Comparison of ENCODE assay signal across 13 mouse cellular contexts in genomic region chr7:66858247-66859075, GRCm38 (mm10). TPM values are rescaled to one million over a fixed set of nuclear protein-coding genes. Genes with fewer than 3 reads are reported as not detected.
DNase-seq lines count a peak whose midpoint lies in the region; ATAC-seq and TF ChIP-seq lines count a peak whose summit lies in the region.
"Had no signal": no experiment of that assay in that cellular context is flagged by ENCODE, and none has a peak within 500 bp of the region (broad histone marks: within the 10 kb centered on the region; RNA-seq: fewer than 3 reads in every experiment).

No protein-coding gene starts in this region.

- no peaks in the 10 kb centered on the region for H3K9me3 ChIP-seq in lung, embryonic 14.5 days (ENCODE audit: low read depth, low read length)
- H3K9me3 ChIP-seq in embryonic facial prominence, embryonic 13.5 days = no peaks in the 10 kb centered on the region
- no peaks in the 10 kb centered on the region for H3K9me3 ChIP-seq in intestine, embryonic 16.5 days (ENCODE audit: control insufficient read depth, low read length)
- no peaks in the 10 kb centered on the region for H3K9me3 ChIP-seq in neural tube, embryonic 15.5 days (replicated peaks)
- H3K9me3 ChIP-seq: hindbrain, embryonic 10.5 days; liver, embryonic 12.5 days had no signal

- no peaks in the 10 kb centered on the region; the same call in 1 of the 2 replicates for H3K4me1 ChIP-seq in lung, embryonic 14.5 days (ENCODE audit: insufficient read depth)
- peaks cover 22% of the 10 kb centered on the region for H3K4me1 ChIP-seq in embryonic facial prominence, embryonic 13.5 days
- H3K4me1 ChIP-seq in intestine, embryonic 16.5 days (ENCODE audit: control insufficient read depth, insufficient read depth, low read length) = peaks cover 3% of the 10 kb centered on the region; the same call in 1 of the 2 replicates
- peaks cover 7% of the 10 kb centered on the region; the same call in 1 of the 2 replicates for H3K4me1 ChIP-seq in neural tube, embryonic 15.5 days
- H3K4me1 ChIP-seq: hindbrain, embryonic 10.5 days; liver, embryonic 12.5 days had no signal

- no peaks in the 10 kb centered on the region for H3K36me3 ChIP-seq in lung, embryonic 14.5 days (ENCODE audit: insufficient read depth)
- H3K36me3 ChIP-seq in embryonic facial prominence, embryonic 13.5 days = peaks cover 24% of the 10 kb centered on the region
- no peaks in the 10 kb centered on the region for H3K36me3 ChIP-seq in intestine, embryonic 16.5 days (ENCODE audit: control insufficient read depth, insufficient read depth, low read length)
- no peaks in the 10 kb centered on the region for H3K36me3 ChIP-seq in neural tube, embryonic 15.5 days
- H3K36me3 ChIP-seq: hindbrain, embryonic 10.5 days; liver, embryonic 12.5 days had no signal

- 43% methylated on average over 12 of the region's 12 CpGs for WGBS in lung, embryonic 14.5 days
- WGBS in embryonic facial prominence, embryonic 13.5 days = 23% methylated on average over 12 of the region's 12 CpGs
- 50% methylated on average over 12 of the region's 12 CpGs for whole genome bisulfite sequencing in intestine, embryonic 16.5 days
- WGBS in neural tube, embryonic 15.5 days = 78% methylated on average over 12 of the region's 12 CpGs

- no peak overlapping the region for H3K4me3 ChIP-seq in lung, embryonic 14.5 days (ENCODE audit: low read depth, low read length)
- no peak overlapping the region for H3K4me3 ChIP-seq in embryonic facial prominence, embryonic 13.5 days
- H3K4me3 ChIP-seq in intestine, embryonic 16.5 days (ENCODE audit: low read length) = no peak overlapping the region
- no peak overlapping the region for H3K4me3 ChIP-seq in neural tube, embryonic 15.5 days (replicated peaks)
- H3K4me3 ChIP-seq: hindbrain, embryonic 10.5 days; liver, embryonic 12.5 days had no signal

- DNase-seq in lung, embryonic 14.5 days = peak; percentile 86
- DNase-seq in lung, postnatal 4 days = no peak
- peak; percentile 35 for DNase-seq in lung, postnatal 25 days (ENCODE audit: low spot score)
- DNase-seq in kidney, postnatal 25 days = no peak
- DNase-seq in adrenal gland, postnatal 25 days = no peak
- DNase-seq: cerebellum, adult 8-10 months; midbrain, embryonic 14.5 days; right cerebral cortex, postnatal 14 days had no signal

- peak; percentile 82 for ATAC-seq in lung, embryonic 14.5 days (ENCODE audit: insufficient read depth)
- peak; percentile 68; the same call in 1 of the 2 replicates for ATAC-seq in embryonic facial prominence, embryonic 13.5 days (ENCODE audit: insufficient number of reproducible peaks, insufficient read depth, low FRiP score, low TSS enrichment, low read depth)
- ATAC-seq in intestine, embryonic 16.5 days = peak; percentile 58; the same call in 1 of the 2 replicates
- no peak for ATAC-seq in neural tube, embryonic 15.5 days (ENCODE audit: low FRiP score)
- ATAC-seq: liver, embryonic 12.5 days had no signal

- no peak overlapping the region for H3K4me2 ChIP-seq in lung, embryonic 14.5 days
- H3K4me2 ChIP-seq in embryonic facial prominence, embryonic 13.5 days = peak overlapping the region; percentile 32
- no peak overlapping the region for H3K4me2 ChIP-seq in intestine, embryonic 16.5 days (ENCODE audit: low read depth, low read length)
- no peak overlapping the region for H3K4me2 ChIP-seq in neural tube, embryonic 15.5 days
- H3K4me2 ChIP-seq: liver, embryonic 12.5 days had no signal

- H3K9ac ChIP-seq in lung, embryonic 14.5 days = no peak overlapping the region
- H3K9ac ChIP-seq in embryonic facial prominence, embryonic 13.5 days = no peak overlapping the region
- no peak overlapping the region for H3K9ac ChIP-seq in intestine, embryonic 16.5 days (ENCODE audit: low read depth, low read length)
- no peak overlapping the region for H3K9ac ChIP-seq in neural tube, embryonic 15.5 days (replicated peaks)
- H3K9ac ChIP-seq: liver, embryonic 12.5 days had no signal

- no peak for TF ChIP-seq CTCF in lung, embryonic 14.5 days (IDR thresholded peaks at IDR 0.05; ENCODE audit: low read depth)

- H3K27me3 ChIP-seq in lung, embryonic 14.5 days (ENCODE audit: insufficient read depth, low read length) = no peaks in the 10 kb centered on the region
- H3K27me3 ChIP-seq in embryonic facial prominence, embryonic 13.5 days = no peaks in the 10 kb centered on the region
- H3K27me3 ChIP-seq in intestine, embryonic 16.5 days (replicated peaks; ENCODE audit: control insufficient read depth, insufficient read depth, low read length) = no peaks in the 10 kb centered on the region
- H3K27me3 ChIP-seq in neural tube, embryonic 15.5 days (replicated peaks) = no peaks in the 10 kb centered on the region
- H3K27me3 ChIP-seq: liver, embryonic 12.5 days had no signal

- 0 out of 2 replicates have a peak overlapping the region, but pooled peaks have one; percentile 2 for H3K27ac ChIP-seq in lung, embryonic 14.5 days (ENCODE audit: low read depth)
- H3K27ac ChIP-seq in embryonic facial prominence, embryonic 13.5 days = peak overlapping the region; percentile 84
- 0 out of 2 replicates have a peak overlapping the region, but pooled peaks have one; percentile 31 for H3K27ac ChIP-seq in intestine, embryonic 16.5 days (ENCODE audit: low read length)
- no peak overlapping the region for H3K27ac ChIP-seq in neural tube, embryonic 15.5 days (replicated peaks)
- H3K27ac ChIP-seq: hindbrain, embryonic 10.5 days; liver, embryonic 12.5 days had no signal

RNA-seq across cellular contexts. Expression of gene Adamts17, which starts 18.9 kb away (rescaled TPM):
- polyA plus RNA-seq in lung, embryonic 14.5 days (2014; fragmentation: Nextera tagmentation; extraction: Ambion mirVana) = 10.5 and 11.6 TPM in 2 replicates
- 13.2 and 14.8 TPM in 2 replicates for polyA plus RNA-seq in embryonic facial prominence, embryonic 13.5 days (2015; fragmentation: Nextera tagmentation; extraction: Ambion mirVana)
- 3.0 and 3.7 TPM in 2 replicates for polyA plus RNA-seq in intestine, embryonic 16.5 days (2015; fragmentation: Nextera tagmentation; extraction: Ambion mirVana)
- 5.9 and 7.1 TPM in 2 replicates for polyA plus RNA-seq in neural tube, embryonic 15.5 days (2015; fragmentation: Nextera tagmentation; extraction: Ambion mirVana)
- total RNA-seq in adrenal gland, postnatal 25 days (2021) = 5.3 TPM in 2 replicates

Comparison
In these comparisons a context has a peak if more than half of its experiments do, and no peak if none do; other contexts are left out.
1. DNase-seq: peak in lung, embryonic 14.5 days (single experiment) and lung, postnatal 25 days (single experiment); none in lung, postnatal 4 days (0 of 2), kidney, postnatal 25 days (0 of 2) and adrenal gland, postnatal 25 days (single experiment).